ENCODE assay signal across 21 mouse cellular contexts in genomic region chr11:45176971-45177370, GRCm38 (mm10).
DNase-seq lines count a peak whose midpoint lies in the region; TF ChIP-seq lines count a peak whose summit lies in the region.
"Had no signal": no experiment of that assay in that cellular context is flagged by ENCODE, and none has a peak within 500 bp of the region (broad histone marks: within the 10 kb centered on the region; RNA-seq: fewer than 3 reads in every experiment).

No protein-coding gene starts in this region.

- H3K36me3 ChIP-seq in embryonic facial prominence, embryonic 10.5 days (replicated peaks) = no peaks in the 10 kb centered on the region
- H3K36me3 ChIP-seq: G1E had no signal

- H3K4me1 ChIP-seq in brown adipose tissue, adult 24 weeks (ENCODE audit: control insufficient read depth, insufficient read depth, insufficient read length, low read length) = peaks cover 3% of the 10 kb centered on the region; the same call in 1 of the 2 replicates
- H3K4me1 ChIP-seq in embryonic facial prominence, embryonic 10.5 days = no peaks in the 10 kb centered on the region

- peak; percentile 38 for DNase-seq in gastrocnemius, adult 2 months
- no peak for DNase-seq in gastrocnemius, postnatal 4 days (ENCODE audit: low spot score in 2 of 2)
- peak; percentile 93 for DNase-seq in heart, adult 11 months
- no peak for DNase-seq in heart, adult 8-10 months (ENCODE audit: low spot score)
- DNase-seq in skeletal muscle tissue, adult 2 months (ENCODE audit: low read depth, low spot score) = peak; percentile 31
- no peak for DNase-seq in kidney, postnatal 4 days
- no peak for DNase-seq in embryonic facial prominence, embryonic 10.5 days (ENCODE audit: low spot score)
- DNase-seq: adrenal gland, adult 2 months; adrenal gland, adult 8-10 months; adrenal gland, postnatal 10 days; adrenal gland, postnatal 14 days; adrenal gland, postnatal 25 days; adrenal gland, postnatal 36 days; B cell, adult 2 months; cerebellum, adult 11 months; cerebellum, adult 11-12 months; cerebellum, adult 18-20 months had no signal

- peak overlapping the region; percentile 53 for H3K27ac ChIP-seq in gastrocnemius, adult 2 months
- H3K27ac ChIP-seq in brown adipose tissue, adult 24 weeks (replicated peaks; ENCODE audit: low read depth, low read length) = 0 out of 2 replicates have a peak overlapping the region, but pooled peaks have one; percentile 0
- H3K27ac ChIP-seq in embryonic facial prominence, embryonic 10.5 days (replicated peaks) = no peak overlapping the region

- H3K4me3 ChIP-seq in gastrocnemius, adult 2 months = no peak overlapping the region
- H3K4me3 ChIP-seq in brown adipose tissue, adult 24 weeks (ENCODE audit: insufficient read depth, low read depth, low read length) = no peak overlapping the region
- no peak overlapping the region for H3K4me3 ChIP-seq in embryonic facial prominence, embryonic 10.5 days

- no peaks in the 10 kb centered on the region for H3K9me3 ChIP-seq in embryonic facial prominence, embryonic 10.5 days
- H3K9me3 ChIP-seq: G1E had no signal

- intact Hi-C loops in gastrocnemius, adult 2 months (cut with DNase I) = no loop called here

- 91% methylated on average over 3 of the region's 3 CpGs for WGBS in embryonic facial prominence, embryonic 10.5 days

- no peaks in the 10 kb centered on the region for H3K27me3 ChIP-seq in embryonic facial prominence, embryonic 10.5 days (replicated peaks; ENCODE audit: low read depth, poor library complexity, severe bottlenecking)
- H3K27me3 ChIP-seq: CH12.LX, Patski had no signal

- TF ChIP-seq CTCF in gastrocnemius, adult 2 months (IDR thresholded peaks at IDR 0.05) = no peak

Comparison
In these comparisons a context has a peak if more than half of its experiments do, and no peak if none do; other contexts are left out.
1. DNase-seq: peak in gastrocnemius, adult 2 months (single experiment), heart, adult 11 months (single experiment) and skeletal muscle tissue, adult 2 months (single experiment); none in gastrocnemius, postnatal 4 days (0 of 2), heart, adult 8-10 months (single experiment), kidney, postnatal 4 days (0 of 2) and embryonic facial prominence, embryonic 10.5 days (single experiment).